Mouse (Mus musculus): ENCODE data around the gene Hjurp.

DNA sequence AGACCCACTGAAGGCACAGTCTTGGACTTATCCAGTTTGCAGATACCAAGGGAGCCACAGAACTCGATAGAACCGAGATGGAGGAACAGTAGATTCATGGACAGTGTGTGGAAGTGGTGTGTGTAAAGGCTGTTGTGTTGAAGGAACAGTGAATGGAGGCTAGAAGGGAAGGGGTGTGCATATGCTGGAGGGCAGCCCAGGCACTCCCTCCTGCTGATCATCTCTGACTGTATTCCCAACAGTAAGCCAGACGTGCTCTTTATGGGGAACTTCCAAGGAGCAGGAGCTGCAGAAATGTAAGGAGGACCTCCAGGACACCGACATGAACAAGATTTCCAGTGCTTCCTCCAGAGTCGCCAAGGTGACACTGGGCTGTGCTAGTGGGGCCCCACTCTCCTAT, 27.4 kb downstream of the Hjurp start:
- TF ChIP-seq GATA1 (IDR thresholded peaks at IDR 0.05; ENCODE audit: borderline replicate concordance, low read length) (no peak), CTCF (IDR thresholded peaks at IDR 0.05; ENCODE audit: low read depth, low read length) (no peak), POLR2AphosphoS5 (IDR thresholded peaks at IDR 0.05; ENCODE audit: insufficient replicate concordance, low read depth, low read length) (no peak), TAL1 (conservative IDR thresholded peaks at IDR 0.05; ENCODE audit: low read depth, low read length) (no peak), GATA2 (IDR thresholded peaks at IDR 0.05; ENCODE audit: borderline replicate concordance, low read depth, low read length) (no peak)
